Mouse (Mus musculus) B cell, adult (primary cell): Measurements from ENCODE around the gene Ctdspl2. TPM values are rescaled to one million over a fixed set of nuclear protein-coding genes. Genes with fewer than 3 reads are reported as not detected.

Experiments
- total RNA-seq: library from RNA; stranded (reverse); gene quantifications from 4 replicates; pipeline ENCODE4 v1.2.4, GENCODE M21; 2023; ENCODE audit not compliant: inconsistent age

Gene Ctdspl2
- 37.8 to 43.2 TPM (median 42.4 TPM) in 4 replicates for total RNA-seq

GRCm38 (mm10) chr2:121955765-121956223 is at the start of gene Ctdspl2, which contains the start of gene Mageb3:
TSS of gene Ctdspl2 (plus strand) at chr2:121956001.
TSS of gene Mageb3 (minus strand) at chr2:121956092.

GRCm38 (mm10) chr2:122027862-122028755 is 72.3 kb downstream of the Ctdspl2 start, which contains the start of gene Eif3j1:
TSS of gene Eif3j1 (plus strand) at chr2:122028546.

Other genes with a start within 250 kb of the Ctdspl2 start
- gene Frmd5, start 148.9 kb upstream of the Ctdspl2 start, total RNA-seq, result not detected in 4 replicates
- gene Casc4, start 89.0 kb upstream of the Ctdspl2 start, total RNA-seq, result 9.1 to 14.0 TPM (median 11.6 TPM) in 4 replicates
- not detected in 4 replicates for gene Mageb3, start 91 bp downstream of the Ctdspl2 start, total RNA-seq
- 35.7 to 41.9 TPM (median 38.1 TPM) in 4 replicates for gene Eif3j1, start 72.5 kb downstream of the Ctdspl2 start, total RNA-seq
- gene Spg11, start 162.4 kb downstream of the Ctdspl2 start, total RNA-seq, result 27.8 to 32.9 TPM (median 31.7 TPM) in 4 replicates
- 1,673 to 1,804 TPM (median 1,715 TPM) in 4 replicates for gene B2m, start 191.7 kb downstream of the Ctdspl2 start, total RNA-seq
- 0.61 to 1.5 TPM (median 0.87 TPM) in 4 replicates for gene Trim69, start 204.7 kb downstream of the Ctdspl2 start, total RNA-seq
- not detected in 4 replicates for gene Patl2, start 230.2 kb downstream of the Ctdspl2 start, total RNA-seq
- gene Terb2, start 230.3 kb downstream of the Ctdspl2 start, total RNA-seq, result not detected in 4 replicates